Mouse (Mus musculus) heart, adult 18-20 months (tissue): ENCODE data around the gene Myl4. TPM values are rescaled to one million over a fixed set of nuclear protein-coding genes. Genes with fewer than 3 reads are reported as not detected.
A peak's percentile ranks its signal among the peaks of the same experiment; 100 is the strongest.

ENCODE experiments used
- DNase-seq, 2 experiments: peaks; one replicate each; pipeline ENCODE4 v3.0.0; 2021 to 2022; ENCODE audit warnings: mixed read lengths in 1 of 2
- total RNA-seq, 2 experiments: library from RNA; stranded (reverse); gene quantifications; 2 replicates each; pipeline ENCODE4 v1.2.3; 2021

The Myl4 gene
- total RNA-seq, 2 experiments from 2014 or later = 660 to 761 TPM

DNA sequence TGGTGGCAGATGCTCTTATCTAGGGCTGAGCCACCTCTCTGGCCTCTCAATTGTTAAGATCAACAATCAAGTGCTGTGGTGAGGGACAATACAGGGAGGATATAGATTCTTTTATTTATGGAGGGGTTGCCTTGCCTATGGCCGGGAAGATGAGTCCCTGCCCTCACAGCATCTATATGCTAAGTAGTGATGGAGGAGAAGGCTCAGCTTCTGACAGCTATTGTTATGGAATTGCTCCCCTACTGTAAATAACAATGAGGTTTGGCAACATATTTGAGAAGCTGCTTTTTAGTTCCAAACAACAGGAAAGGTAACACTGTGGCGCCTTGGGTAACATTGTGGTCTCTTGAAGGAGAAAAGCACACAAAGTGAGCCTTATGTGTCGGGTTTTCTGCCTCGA, 50.2 kb downstream of the Myl4 start:
- DNase-seq = no peak

DNA sequence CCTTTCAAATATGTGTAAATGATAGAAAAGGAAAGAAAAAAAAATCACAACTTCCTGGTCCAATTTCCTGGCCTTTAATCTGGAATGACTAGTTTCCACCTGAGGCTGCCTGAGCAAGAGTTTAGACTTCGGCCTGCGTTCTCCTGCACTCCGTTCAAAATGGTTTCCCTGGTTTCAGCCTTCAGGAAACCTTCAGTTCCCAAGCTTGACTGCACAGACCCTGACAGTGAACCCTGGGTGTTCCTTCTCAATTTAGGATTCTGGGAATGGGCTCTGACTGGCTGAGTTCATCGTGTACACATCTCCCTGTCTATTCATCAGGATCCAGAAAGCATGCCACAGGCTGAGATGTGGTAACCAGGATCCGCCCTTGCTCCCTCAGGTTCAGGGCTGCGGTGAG, 53.7 kb downstream of the Myl4 start:
- no peak for DNase-seq

DNA sequence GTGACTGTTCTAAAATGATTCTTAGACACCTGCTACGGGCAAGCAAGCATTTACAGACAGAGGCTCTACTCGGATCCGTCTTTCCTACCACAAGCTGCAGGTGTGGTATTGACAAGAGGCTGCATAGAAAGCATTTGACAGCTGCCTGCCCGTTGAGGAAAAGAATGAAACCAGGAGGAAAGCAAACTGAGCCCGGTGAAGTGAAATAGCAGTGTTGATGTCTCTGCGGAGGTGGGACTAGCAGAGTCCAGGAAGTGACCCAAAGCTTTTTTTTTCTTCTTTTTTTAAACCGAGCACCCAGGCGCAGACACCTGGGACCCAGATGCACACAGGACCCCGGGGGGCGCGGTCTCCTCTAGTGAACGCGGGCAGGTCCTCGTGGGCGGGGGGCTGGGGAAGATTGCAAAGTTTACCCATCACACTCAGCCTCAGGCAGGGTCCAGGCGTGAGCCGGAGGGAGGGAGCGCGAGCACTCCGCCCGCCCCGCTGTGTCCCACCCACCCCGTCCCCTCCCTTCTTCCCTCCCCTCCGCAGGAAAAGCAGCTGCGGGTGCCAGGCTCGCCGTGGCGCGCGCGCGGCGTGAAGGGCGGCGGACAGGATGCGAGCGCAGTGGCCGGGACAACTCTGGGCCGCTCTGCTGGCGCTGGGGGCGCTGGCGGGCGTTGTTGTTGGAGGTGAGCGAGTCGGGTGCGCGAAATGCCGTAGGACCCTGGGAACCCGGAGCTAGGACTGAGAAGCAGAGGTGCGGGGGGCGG, 57.2 kb downstream of the Myl4 start, which contains the start of gene Itgb3:
Gene Itgb3 (plus strand): TSS at position 510 of the 755 bp plus-strand sequence.
- peak; percentile 84 to 86 for DNase-seq

DNA sequence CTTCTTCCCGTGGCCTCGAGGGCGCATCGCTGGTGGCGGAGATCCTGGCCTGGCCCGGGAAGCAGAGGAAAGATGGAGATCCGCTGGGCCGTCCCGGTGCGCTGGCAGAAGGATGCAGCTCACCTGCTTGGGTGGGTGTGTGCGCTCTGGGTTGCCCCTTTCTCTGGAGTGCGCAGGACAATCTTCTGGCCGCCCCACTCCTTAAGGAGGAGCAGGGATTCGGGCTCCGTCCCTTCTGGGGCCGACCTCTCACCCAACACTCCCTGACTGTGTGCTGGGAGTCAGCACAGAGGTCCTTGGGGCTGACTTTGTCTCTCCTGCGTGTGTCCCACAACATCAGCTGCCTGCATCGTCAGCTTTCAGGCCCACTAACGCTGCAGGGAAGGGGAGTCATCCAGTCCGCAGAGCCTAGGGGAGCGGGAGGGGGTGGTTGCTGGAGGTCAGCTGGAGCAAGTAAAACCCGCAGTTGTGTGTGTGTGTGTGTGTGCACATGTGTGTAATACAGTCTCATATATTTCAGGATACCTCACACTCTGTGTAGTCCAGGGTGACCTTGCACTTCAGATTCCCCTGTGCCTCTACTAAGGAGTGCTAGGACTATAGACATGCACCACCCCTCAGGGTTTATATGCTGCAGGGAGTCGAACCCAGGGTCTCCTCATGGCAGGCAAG, 57.9 kb downstream of the Myl4 start:
- no peak for DNase-seq

DNA sequence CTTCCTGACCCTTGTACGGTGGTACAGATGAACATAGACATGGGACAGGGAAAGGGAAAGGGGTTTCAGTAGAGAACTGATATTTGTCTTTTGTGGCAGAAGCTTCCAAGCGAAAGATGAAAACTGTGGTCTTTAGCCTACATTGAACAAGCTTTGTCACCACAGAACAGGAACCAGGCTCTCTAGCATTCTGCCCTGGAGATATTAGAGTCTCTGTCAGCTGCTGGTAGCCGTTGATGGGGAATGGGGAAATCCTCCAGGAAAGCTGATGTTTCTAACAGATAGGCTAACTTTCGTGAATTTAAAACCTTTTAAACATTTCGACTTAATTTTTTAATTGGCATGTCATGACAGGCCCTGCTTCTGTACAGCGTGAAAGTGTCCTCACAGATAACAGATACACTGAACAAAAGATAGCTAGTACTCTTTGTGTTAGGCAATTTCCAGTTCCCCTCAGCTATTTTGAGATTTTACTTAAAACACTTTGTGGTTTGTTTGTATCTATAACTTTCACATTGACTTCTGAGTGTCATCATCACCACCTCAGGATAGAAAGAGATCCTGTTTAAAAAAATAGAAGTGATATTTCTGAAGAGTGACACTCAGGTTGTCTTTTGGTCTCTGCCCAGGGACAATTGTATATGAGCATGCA, 58.7 kb downstream of the Myl4 start:
- DNase-seq = no peak

DNA sequence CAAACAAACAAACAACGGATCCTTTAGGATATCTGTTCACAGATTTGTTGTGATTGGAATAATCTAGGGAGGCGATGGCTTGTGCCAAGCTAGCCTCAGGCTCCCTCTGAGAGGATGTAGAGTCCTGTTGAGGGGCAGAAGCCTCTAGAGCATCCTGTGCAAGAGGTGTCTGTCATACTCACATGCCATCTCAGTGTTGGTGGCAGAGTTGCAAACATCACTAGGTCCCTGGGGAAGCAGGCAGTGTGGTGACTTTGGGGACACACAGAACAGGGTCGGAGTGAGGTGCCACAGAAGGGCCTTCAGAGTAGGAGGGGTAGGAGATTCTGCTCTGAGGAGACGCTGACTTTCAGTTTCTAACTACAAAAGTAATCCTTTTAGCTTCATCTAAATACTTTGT, 59.3 kb downstream of the Myl4 start:
- no peak for DNase-seq

DNA sequence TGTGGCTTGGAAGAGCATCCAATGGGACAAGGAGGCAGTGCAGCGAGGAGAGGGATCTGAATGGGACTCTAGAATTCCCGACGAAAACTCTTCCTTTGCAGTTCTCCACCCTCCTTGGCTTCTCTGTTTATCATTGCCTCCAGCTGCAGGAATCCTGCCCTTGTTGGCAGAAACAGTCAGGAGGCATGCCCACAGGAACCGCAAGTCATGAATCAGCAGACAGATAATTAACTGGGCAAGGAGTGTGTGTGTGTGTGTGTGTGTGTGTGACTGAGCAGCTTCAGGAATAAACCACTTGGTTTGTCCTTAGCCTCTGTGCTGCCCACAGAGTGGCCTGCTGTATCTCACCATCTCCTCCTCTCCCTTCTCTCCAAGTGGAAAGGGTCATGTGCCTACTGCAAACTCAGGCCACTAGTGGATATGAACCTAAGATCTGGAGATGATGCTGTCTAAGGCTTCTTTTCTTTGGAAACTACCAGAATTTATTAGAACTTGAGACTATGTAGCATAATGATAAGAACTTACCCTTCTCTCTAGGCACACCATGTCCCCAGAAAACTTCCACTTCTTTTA, 61.2 kb downstream of the Myl4 start:
- DNase-seq = peak in 1 of 2 experiments; percentile 25

DNA sequence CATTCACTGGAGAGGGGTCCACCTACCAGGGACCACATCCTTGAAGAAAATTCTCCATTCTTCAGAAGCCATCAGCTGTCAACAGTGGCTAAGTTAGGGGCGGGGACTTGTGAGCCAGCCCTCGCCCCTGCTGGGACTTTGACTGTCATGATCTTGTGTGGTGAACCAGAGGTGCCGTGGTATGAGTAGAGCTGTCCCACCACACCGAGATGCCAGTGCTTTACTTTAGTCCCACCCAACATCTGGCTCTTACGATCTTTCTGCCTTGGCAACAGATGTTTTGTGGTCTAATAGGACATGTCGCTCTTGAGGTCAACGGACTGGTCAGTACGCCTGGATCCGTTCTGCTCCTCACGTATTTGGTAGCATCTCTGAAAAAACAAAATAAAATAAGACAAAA, 63.1 kb downstream of the Myl4 start:
- DNase-seq = no peak

DNA sequence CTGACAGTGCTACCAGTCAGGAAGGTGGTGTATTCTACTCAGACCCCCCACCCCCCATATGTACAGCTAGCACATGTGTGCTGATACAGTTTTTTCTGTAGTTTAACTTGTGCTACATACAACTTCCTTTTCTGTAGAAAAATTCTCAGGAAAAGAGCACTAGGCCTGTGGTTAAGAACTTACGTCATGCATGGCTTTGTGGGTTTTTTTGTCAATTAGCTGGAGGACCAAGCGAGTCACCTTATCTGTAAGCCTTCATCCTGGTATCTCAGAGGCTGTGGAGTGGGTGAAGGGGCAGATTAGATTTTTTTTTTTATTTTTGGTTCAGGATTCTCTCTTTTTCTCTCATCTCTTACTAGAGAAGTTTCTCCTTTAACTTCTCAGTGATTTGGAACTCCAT, 63.7 kb downstream of the Myl4 start:
- no peak for DNase-seq

DNA sequence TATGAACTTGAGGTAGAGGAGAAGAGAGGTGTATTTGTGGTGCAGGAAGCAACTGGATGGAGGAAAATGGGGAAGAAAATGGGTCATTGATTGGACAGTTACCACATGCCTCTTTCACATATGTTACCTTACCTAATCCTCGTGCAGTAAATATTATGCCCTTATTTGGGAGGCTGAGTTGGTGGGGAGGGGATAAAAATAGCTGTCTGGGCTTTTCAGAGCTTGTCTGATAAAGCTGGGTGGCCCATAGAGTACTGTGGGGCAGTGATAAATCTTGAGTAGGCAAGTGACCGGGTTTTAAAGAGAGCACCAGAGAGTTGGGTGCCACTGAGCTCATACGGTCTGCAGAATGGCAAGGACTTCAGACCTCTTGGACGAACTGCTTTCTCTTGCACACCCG, 65.7 kb downstream of the Myl4 start:
- DNase-seq = no peak

DNA sequence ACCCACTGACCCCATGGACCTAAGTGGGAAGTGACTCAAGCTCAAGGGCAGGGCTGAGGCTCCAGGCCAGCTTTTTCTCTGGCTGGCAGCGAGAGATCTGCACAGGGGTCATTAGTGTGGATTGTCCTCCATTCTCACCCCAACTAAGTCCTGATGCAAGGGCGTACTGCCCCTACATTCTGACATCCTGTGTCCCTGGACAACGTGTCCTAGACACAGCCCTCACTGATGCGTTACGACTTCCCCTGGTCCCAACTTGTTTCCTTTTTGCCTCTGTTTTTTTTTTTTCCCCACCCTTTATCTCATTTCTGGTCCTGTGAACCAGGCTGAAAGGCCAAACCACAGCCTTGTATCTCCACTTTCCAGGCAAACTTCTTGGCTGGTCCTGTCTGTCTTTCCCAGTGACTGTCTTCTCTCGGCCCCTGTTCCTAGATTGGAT, 68.2 kb downstream of the Myl4 start:
- DNase-seq = peak; percentile 41 to 73

DNA sequence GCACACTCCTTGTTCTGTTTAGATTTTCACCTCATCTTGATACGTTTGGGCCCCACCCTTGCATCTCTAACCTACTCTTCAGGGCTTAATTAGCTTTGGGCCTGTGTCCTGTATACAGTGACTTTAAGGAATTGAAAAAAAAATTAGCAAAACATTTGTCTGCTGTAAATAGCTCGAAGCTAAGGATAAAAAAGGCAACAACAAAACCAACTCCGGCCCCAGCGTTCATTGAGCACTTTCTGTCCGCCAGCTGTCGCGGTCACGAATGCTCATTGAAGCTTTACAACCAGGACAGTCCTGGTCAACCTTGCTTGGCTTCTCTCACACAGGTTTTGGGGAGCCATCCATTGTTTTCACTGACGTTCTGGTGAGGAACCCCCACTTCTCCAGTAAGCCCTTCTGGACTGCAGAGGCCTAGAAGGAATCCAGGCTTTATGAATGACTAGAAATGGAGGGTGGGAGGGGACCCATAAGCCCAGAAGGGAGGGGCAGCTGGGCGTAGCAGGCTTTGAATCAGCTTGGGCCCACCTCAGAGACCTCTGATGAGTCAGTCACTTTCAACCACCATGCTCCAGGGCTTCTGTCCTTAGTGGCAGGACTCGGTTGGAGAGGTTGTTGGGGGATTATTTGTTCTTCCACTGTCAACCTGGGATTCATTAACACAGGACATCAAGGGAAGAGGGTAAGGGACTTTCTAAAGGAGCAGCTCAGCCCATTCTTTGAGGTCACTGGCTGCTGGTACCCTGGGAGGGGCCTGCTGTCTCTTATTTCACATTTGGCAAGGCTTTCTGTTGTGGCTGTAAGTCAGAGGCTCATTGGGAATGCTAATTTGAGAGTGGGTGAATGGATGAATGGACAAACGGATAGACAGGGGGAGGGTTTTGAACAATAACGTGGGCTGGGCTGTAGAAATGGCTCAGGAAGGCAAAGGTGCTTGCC, 68.9 kb downstream of the Myl4 start:
- no peak for DNase-seq

DNA sequence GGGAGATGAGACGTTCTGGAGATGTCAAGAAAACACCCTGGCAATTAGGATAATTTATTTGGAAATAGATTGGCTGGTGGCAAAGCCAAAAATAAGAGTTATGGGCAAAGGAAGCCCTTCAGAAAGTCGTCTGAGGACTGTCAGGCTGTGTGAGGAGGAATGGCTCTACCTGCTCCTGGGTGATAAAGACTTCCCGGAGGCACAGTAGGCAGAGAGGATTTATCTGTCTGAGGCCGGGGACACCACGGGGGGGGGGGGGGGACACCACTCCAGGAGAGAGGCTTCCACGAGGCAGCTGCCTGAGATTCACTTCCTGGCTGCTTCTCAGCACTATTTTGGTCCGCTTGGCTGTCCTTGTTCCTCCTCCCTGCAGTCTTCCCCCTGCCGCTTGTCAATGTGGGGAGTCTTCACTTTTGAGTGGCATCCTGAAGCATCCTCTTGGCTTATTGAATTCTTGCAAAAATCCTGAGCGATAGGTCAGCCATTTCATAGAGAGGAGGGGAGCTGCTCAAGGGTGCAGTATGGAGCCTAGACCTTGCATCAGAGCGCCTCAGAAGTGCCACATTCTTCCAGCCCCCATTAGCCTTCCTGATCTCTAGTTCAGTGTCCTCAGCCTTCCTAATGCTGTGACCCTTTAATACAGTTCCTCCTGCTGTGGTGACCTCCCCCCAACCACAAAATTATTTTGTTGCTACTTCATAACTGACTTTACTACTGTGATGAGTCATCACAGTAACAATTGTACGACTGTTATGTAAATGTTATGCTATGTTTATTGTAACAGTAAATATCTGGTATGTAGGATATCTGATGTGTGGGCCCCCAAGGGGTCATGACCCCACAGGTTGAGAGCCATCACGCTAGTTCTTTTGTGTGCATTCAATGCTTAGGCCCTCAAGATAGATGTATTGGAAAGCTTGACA, 71.8 kb downstream of the Myl4 start:
- no peak for DNase-seq

DNA sequence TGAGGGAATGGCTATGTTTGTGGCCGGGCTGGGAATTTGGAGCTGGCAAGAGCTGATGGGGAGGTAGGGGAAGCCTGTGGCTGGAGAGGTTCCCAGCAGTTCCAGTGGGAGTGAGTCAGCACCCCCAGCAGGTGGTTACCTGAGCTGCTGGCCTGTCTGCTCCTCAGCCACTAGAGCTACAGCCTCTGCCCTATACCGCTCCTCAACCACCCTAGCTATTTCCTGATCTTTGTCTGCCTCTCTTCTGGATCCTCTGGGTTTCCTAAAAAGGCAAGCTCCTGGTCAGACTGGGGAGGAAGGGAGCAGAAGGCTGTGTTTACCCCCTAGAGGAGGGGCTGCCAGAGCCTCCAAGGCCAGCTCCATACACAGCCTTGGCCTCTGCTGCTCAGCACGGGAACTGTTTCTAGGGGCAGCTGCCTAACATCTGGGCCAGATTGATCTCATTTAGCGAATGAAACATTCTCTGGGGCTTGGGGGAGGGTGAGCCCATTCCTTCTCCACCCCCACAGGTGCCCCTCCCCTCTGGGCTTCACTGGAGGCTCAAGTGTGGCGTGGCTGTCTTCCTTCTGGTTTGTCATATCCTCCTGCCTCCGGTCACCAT, 74.4 kb downstream of the Myl4 start:
- DNase-seq = peak; percentile 72 to 74

DNA sequence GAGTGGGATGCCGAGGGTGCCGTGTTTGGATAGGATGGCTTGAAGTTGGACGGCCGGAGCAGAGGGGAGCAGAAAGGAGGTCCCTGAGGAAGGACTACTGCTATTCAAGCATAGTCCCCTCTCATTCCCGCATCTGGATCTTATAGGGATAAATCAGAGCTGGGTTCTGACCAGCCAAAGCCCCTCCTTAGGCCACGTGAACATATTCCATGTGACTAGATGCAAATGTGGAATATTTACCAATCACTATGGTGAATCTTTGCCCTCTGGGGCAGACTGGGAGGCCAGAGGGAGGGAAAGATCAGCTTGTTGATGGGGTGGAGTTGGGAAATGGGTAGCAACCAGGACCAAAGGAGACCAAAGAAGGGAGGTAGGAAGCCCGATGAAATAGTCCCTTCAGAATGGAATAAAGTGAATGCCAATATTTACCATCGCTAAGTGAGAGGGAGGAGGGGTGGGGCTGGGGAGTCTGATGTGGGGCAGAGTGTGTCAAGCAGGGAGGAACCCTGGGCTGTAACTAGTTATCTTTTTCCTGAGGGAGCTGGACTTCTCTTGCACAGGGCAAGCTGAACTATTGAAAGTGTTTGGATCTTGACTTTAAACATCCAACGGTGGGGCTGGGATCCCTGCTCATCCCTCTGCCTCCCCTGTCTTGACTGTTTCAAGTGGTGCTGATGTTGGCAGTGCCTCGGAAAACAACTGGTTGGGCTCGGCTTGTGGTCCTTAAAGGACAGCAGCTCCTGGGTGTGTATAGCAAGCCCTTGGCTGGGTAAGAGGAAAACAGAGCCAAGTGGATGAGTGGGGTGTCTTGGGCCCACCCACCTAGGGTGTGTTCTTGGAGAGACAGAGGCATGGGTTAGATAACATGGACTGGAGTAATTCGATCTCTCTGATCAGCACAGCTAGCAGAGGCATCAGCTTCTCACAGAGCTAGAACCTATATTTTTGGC, 75.3 kb downstream of the Myl4 start:
- peak; percentile 67 to 77 for DNase-seq

DNA sequence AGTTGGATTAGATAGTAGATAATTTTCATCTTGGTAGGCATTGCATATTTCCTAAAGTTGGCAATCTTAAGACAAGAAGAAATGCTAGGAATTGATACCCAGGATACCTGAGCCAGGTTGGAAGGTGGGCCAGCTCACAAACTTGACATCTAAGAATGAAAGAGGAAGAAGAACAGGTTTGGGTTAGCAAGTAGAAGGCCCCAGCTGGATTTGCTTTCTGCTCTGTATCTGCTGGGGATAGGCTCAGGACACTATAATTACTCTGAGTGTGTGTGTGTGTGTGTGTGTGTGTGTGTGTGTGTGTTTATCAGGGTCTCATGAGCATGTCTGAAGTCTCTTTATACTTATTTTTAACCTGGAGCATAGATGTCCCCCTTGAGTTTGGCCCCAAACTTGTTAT, 76.2 kb downstream of the Myl4 start:
- no peak for DNase-seq

DNA sequence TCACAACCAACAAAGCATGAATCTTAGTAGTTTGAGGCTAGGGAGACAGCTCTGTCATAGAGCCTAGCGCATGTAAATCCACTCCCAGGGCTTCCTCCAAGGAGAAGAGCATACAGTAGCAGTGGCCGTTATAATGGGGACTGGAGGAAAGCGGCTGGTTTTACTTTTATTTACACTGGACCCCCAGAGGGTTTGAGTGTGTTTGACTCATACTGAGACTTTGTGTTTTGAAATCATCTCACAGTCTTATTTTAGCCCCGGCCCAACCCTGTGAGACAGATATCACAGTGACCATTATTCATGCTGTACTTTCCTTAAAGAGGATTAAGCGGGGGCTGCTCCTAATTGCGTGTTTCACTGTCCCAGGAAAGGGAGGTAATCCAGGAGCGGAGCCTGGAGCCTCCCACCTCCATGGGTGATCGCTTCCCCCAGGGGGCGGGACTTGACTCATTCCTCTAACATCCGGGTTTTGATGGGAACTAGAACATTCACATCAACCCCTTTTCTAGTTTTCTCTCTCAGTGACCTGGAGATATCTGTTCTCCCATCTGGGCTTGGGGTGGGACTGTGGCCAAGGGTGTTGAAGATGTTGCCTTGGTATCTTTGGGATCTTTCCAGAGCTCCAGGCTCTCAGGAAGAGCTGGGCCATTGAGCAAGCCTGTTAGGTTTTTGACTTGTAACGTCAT, 77.3 kb downstream of the Myl4 start:
- peak; percentile 46 for DNase-seq

DNA sequence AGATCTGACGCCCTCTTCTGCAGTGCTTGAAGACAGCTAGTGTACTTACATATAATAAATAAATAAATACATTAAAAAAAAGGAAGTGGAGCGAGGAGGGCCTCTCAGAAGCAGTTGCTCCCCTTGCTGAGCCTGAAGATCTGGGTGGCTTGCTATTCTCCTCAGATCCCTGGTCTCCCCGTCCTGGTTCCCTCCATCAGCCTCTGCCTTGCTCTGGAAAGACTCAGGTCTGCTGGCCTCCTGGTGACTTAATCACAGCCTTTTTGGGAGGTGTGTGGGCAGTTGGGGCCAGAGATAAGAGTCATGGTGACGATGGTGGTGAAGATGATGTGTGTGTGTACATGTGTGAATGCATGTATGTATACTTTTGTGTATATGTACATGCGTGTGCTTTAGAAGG, 78.1 kb downstream of the Myl4 start:
- no peak for DNase-seq
